8 mouse cellular contexts compared by ENCODE assay signal in genomic region chr6:56691205-56691604, GRCm38 (mm10). TPM values are rescaled to one million over a fixed set of nuclear protein-coding genes. Genes with fewer than 3 reads are reported as not detected.
A peak's percentile ranks its signal among the peaks of the same experiment; 100 is the strongest.
DNase-seq lines count a peak whose midpoint lies in the region; ATAC-seq and TF ChIP-seq lines count a peak whose summit lies in the region.

No protein-coding gene starts in this region.

- peak; percentile 91 for TF ChIP-seq CTCF in intestine, postnatal 0 days (IDR thresholded peaks at IDR 0.05; ENCODE audit: low read depth)

- H3K27me3 ChIP-seq in midbrain, embryonic 10.5 days (ENCODE audit: low read depth, poor library complexity, severe bottlenecking): no peaks in the 10 kb centered on the region
- no peaks in the 10 kb centered on the region for H3K27me3 ChIP-seq in midbrain, embryonic 15.5 days (replicated peaks)
- no peaks in the 10 kb centered on the region for H3K27me3 ChIP-seq in forebrain, embryonic 16.5 days (replicated peaks; ENCODE audit: control insufficient read depth, insufficient read depth, low read length)
- H3K27me3 ChIP-seq in intestine, postnatal 0 days (replicated peaks; ENCODE audit: control insufficient read depth, insufficient read depth, low read length): no peaks in the 10 kb centered on the region
- no peaks in the 10 kb centered on the region for H3K27me3 ChIP-seq in midbrain, embryonic 13.5 days
- no peaks in the 10 kb centered on the region for H3K27me3 ChIP-seq in splenic B cell, adult 2 months (ENCODE audit: control insufficient read depth, insufficient read depth, low read length, poor library complexity, severe bottlenecking)

- H3K27ac ChIP-seq in midbrain, embryonic 10.5 days (replicated peaks): no peak overlapping the region
- no peak overlapping the region for H3K27ac ChIP-seq in midbrain, embryonic 15.5 days
- H3K27ac ChIP-seq in forebrain, embryonic 16.5 days (ENCODE audit: low read length): no peak overlapping the region
- H3K27ac ChIP-seq in intestine, postnatal 0 days (ENCODE audit: low read depth, low read length): no peak overlapping the region
- no peak overlapping the region for H3K27ac ChIP-seq in midbrain, embryonic 13.5 days

- intact Hi-C loops in left cerebral cortex, postnatal 4 days (cut with DNase I): loop anchor here (5.0 kb wide), 1 partner anchor 204 kb away; no protein-coding TSS in a partner anchor

- no peak overlapping the region for H3K4me2 ChIP-seq in midbrain, embryonic 15.5 days
- H3K4me2 ChIP-seq in forebrain, embryonic 16.5 days (ENCODE audit: low read length): no peak overlapping the region
- no peak overlapping the region for H3K4me2 ChIP-seq in intestine, postnatal 0 days (replicated peaks; ENCODE audit: low read depth)
- H3K4me2 ChIP-seq in midbrain, embryonic 13.5 days (replicated peaks): no peak overlapping the region

- 8% methylated on average over 2 of the region's 2 CpGs for WGBS in midbrain, embryonic 10.5 days
- WGBS in midbrain, embryonic 15.5 days: 4% methylated on average over 2 of the region's 2 CpGs
- 2% methylated on average over 2 of the region's 2 CpGs for WGBS in forebrain, embryonic 16.5 days
- 8% methylated on average over 2 of the region's 2 CpGs for WGBS in intestine, postnatal 0 days
- WGBS in midbrain, embryonic 13.5 days: 6% methylated on average over 2 of the region's 2 CpGs

- no peaks in the 10 kb centered on the region for H3K4me1 ChIP-seq in midbrain, embryonic 10.5 days
- no peaks in the 10 kb centered on the region for H3K4me1 ChIP-seq in midbrain, embryonic 15.5 days
- H3K4me1 ChIP-seq in forebrain, embryonic 16.5 days (replicated peaks; ENCODE audit: control insufficient read depth, insufficient read depth, low read length): no peaks in the 10 kb centered on the region
- H3K4me1 ChIP-seq in intestine, postnatal 0 days (replicated peaks; ENCODE audit: control insufficient read depth, insufficient read depth, low read length): no peaks in the 10 kb centered on the region
- H3K4me1 ChIP-seq in midbrain, embryonic 13.5 days (replicated peaks): no peaks in the 10 kb centered on the region

- H3K4me3 ChIP-seq in midbrain, embryonic 10.5 days: no peak overlapping the region
- no peak overlapping the region for H3K4me3 ChIP-seq in midbrain, embryonic 15.5 days
- H3K4me3 ChIP-seq in forebrain, embryonic 16.5 days (replicated peaks; ENCODE audit: low read length): no peak overlapping the region
- H3K4me3 ChIP-seq in intestine, postnatal 0 days (ENCODE audit: low read depth, low read length): no peak overlapping the region
- H3K4me3 ChIP-seq in midbrain, embryonic 13.5 days (replicated peaks): no peak overlapping the region

- H3K9me3 ChIP-seq in midbrain, embryonic 10.5 days (replicated peaks): no peaks in the 10 kb centered on the region
- H3K9me3 ChIP-seq in midbrain, embryonic 15.5 days: no peaks in the 10 kb centered on the region
- no peaks in the 10 kb centered on the region for H3K9me3 ChIP-seq in forebrain, embryonic 16.5 days (ENCODE audit: control insufficient read depth, low read length)
- no peaks in the 10 kb centered on the region for H3K9me3 ChIP-seq in intestine, postnatal 0 days (ENCODE audit: control insufficient read depth)
- H3K9me3 ChIP-seq in midbrain, embryonic 13.5 days: no peaks in the 10 kb centered on the region

- no peak; the same call in 1 of the 2 replicates for ATAC-seq in midbrain, embryonic 15.5 days (replicated peaks)
- 0 out of 2 replicates have a peak, but pooled peaks have one; percentile 33 for ATAC-seq in forebrain, embryonic 16.5 days
- peak; percentile 31; the same call in 1 of the 2 replicates for ATAC-seq in intestine, postnatal 0 days
- ATAC-seq in midbrain, embryonic 13.5 days: peak; percentile 63; the same call in 1 of the 2 replicates

- peak; percentile 67 for DNase-seq in midbrain, embryonic 10.5 days (ENCODE audit: low spot score)
- peak; percentile 50 to 64 for DNase-seq in cerebellum, adult 18-20 months
- peak; percentile 76 for DNase-seq in left cerebral cortex, postnatal 4 days
- peak; percentile 81 for DNase-seq in splenic B cell, adult 2 months (ENCODE audit: low read depth, low spot score)

- no peak overlapping the region for H3K9ac ChIP-seq in midbrain, embryonic 15.5 days
- H3K9ac ChIP-seq in forebrain, embryonic 16.5 days (replicated peaks; ENCODE audit: low read depth, low read length): no peak overlapping the region
- no peak overlapping the region for H3K9ac ChIP-seq in intestine, postnatal 0 days (ENCODE audit: low read depth, low read length)
- H3K9ac ChIP-seq in midbrain, embryonic 13.5 days (replicated peaks): no peak overlapping the region

- no peaks in the 10 kb centered on the region for H3K36me3 ChIP-seq in midbrain, embryonic 10.5 days
- H3K36me3 ChIP-seq in midbrain, embryonic 15.5 days (replicated peaks): no peaks in the 10 kb centered on the region
- H3K36me3 ChIP-seq in forebrain, embryonic 16.5 days (ENCODE audit: control insufficient read depth, insufficient read depth): no peaks in the 10 kb centered on the region
- no peaks in the 10 kb centered on the region for H3K36me3 ChIP-seq in intestine, postnatal 0 days (ENCODE audit: control insufficient read depth, insufficient read depth)
- no peaks in the 10 kb centered on the region for H3K36me3 ChIP-seq in midbrain, embryonic 13.5 days
- no peaks in the 10 kb centered on the region for H3K36me3 ChIP-seq in splenic B cell, adult 2 months (ENCODE audit: control insufficient read depth, insufficient read depth, low read length, poor library complexity, severe bottlenecking)

RNA-seq across cellular contexts. Expression of gene Lsm5, which starts 13.3 kb away (rescaled TPM):
- 185 and 223 TPM in 2 replicates for polyA plus RNA-seq in midbrain, embryonic 10.5 days (2016; fragmentation: Nextera tagmentation; extraction: Ambion mirVana)
- polyA plus RNA-seq in midbrain, embryonic 15.5 days (2015; fragmentation: Nextera tagmentation; extraction: Ambion mirVana): 62.6 and 63.5 TPM in 2 replicates
- 82.1 and 85.1 TPM in 2 replicates for polyA plus RNA-seq in forebrain, embryonic 16.5 days (2015; fragmentation: Nextera tagmentation; extraction: Ambion mirVana)
- 84.9 TPM in 2 replicates for polyA plus RNA-seq in intestine, postnatal 0 days (2015; fragmentation: Nextera tagmentation; extraction: Ambion mirVana)
- 10 to 100 TPM; 32.4 to 43.2 TPM for total RNA-seq in left cerebral cortex, postnatal 4 days (2021)
- polyA plus RNA-seq in midbrain, embryonic 13.5 days (2015; fragmentation: Nextera tagmentation; extraction: Ambion mirVana): 108 and 121 TPM in 2 replicates

RNA-seq across cellular contexts. Expression of gene Avl9, which starts 23.5 kb away (rescaled TPM):
- 13.7 and 20.1 TPM in 2 replicates for polyA plus RNA-seq in midbrain, embryonic 10.5 days (2016; fragmentation: Nextera tagmentation; extraction: Ambion mirVana)
- polyA plus RNA-seq in midbrain, embryonic 15.5 days (2015; fragmentation: Nextera tagmentation; extraction: Ambion mirVana): 28.8 and 31.9 TPM in 2 replicates
- 40.3 and 45.8 TPM in 2 replicates for polyA plus RNA-seq in forebrain, embryonic 16.5 days (2015; fragmentation: Nextera tagmentation; extraction: Ambion mirVana)
- 9.6 and 11.8 TPM in 2 replicates for polyA plus RNA-seq in intestine, postnatal 0 days (2015; fragmentation: Nextera tagmentation; extraction: Ambion mirVana)
- total RNA-seq in left cerebral cortex, postnatal 4 days (2021): 10 to 100 TPM; 44.5 to 46.3 TPM
- polyA plus RNA-seq in midbrain, embryonic 13.5 days (2015; fragmentation: Nextera tagmentation; extraction: Ambion mirVana): 33.6 and 34.4 TPM in 2 replicates
